Mouse (Mus musculus) liver, embryonic 14.5 days (tissue): ENCODE results near the gene Tgfbr3l. TPM values are rescaled to one million over a fixed set of nuclear protein-coding genes. Genes with fewer than 3 reads are reported as not detected.
"Not testable (repeated sequence)": the region's sequence is repeated elsewhere in the genome, so short reads cannot be mapped to it uniquely, and the experiment has no call there.

ENCODE experiments used
- ATAC-seq: fragments of 200-750 bp; cut with Nextera tagmentation; 2 replicates; pipeline ENCODE4 v1.8.0; 2017; ENCODE audit warnings: moderate number of reproducible peaks, mild to moderate bottlenecking, moderate library complexity; ENCODE audit not compliant: insufficient read depth
- DNase-seq, 3 experiments: peaks; one replicate each; pipeline ENCODE4 v3.0.0-alpha.2; 2012 to 2013; ENCODE audit warnings: low read depth in 3 of 3, low spot score in 3 of 3
- H3K27ac ChIP-seq: fragments of 300-500 bp; sonication (generic); 2 replicates; pipeline ENCODE4 v1.5.1; 2014; ENCODE audit warnings: moderate library complexity, mild to moderate bottlenecking, control low read depth, inconsistent platforms
- H3K27me3 ChIP-seq: fragments of 300-500 bp; sonication (generic); 2 replicates; pipeline ENCODE4 v1.6.1; 2014; ENCODE audit warnings: mild to moderate bottlenecking, low read length, moderate library complexity; ENCODE audit not compliant: control insufficient read depth, insufficient read depth
- H3K36me3 ChIP-seq: fragments of 300-500 bp; sonication (generic); replicated peaks from 2 replicates; pipeline ENCODE4 v1.6.1; 2014; ENCODE audit warnings: low read depth; ENCODE audit not compliant: control insufficient read depth, insufficient read depth
- H3K4me1 ChIP-seq, 2 experiments: fragments of 200-500 bp in 1 of 2; fragments of 300-500 bp in 1 of 2; sonication (generic) in 1 of 2; replicated peaks; 2 replicates each; pipeline ENCODE4 v1.6.1; 2012 to 2014; ENCODE audit warnings: antibody characterized with exemption in 1 of 2, inconsistent platforms in 1 of 2, low read length in 1 of 2; ENCODE audit not compliant: control insufficient read depth in 2 of 2, insufficient read depth in 2 of 2
- H3K4me2 ChIP-seq: fragments of 300-500 bp; sonication (generic); 2 replicates; pipeline ENCODE4 v1.6.1; 2014; ENCODE audit warnings: low read depth, mild to moderate bottlenecking, control low read depth, moderate library complexity
- H3K4me3 ChIP-seq, 2 experiments: fragments of 200-500 bp in 1 of 2; fragments of 300-500 bp in 1 of 2; sonication (generic) in 1 of 2; 2 replicates each; pipeline ENCODE4 v1.5.1; 2012 to 2014; ENCODE audit warnings: low read depth in 2 of 2, low read length in 2 of 2, mild to moderate bottlenecking in 2 of 2, control low read depth in 1 of 2, inconsistent platforms in 1 of 2, moderate library complexity in 1 of 2; ENCODE audit not compliant: insufficient read depth in 1 of 2
- H3K9ac ChIP-seq: fragments of 300-500 bp; sonication (generic); replicated peaks from 2 replicates; pipeline ENCODE4 v1.6.1; 2014; ENCODE audit warnings: mild to moderate bottlenecking, control low read depth, moderate library complexity
- H3K9me3 ChIP-seq: fragments of 300-500 bp; sonication (generic); 2 replicates; pipeline ENCODE4 v1.6.1; 2016; ENCODE audit warnings: low read length, mixed read lengths; ENCODE audit not compliant: control insufficient read depth
- CTCF ChIP-seq: IDR thresholded peaks from 2 replicates; pipeline ENCODE4 v1.5.1; 2016; ENCODE audit warnings: antibody characterized with exemption, low read depth, control low read depth
- EP300 ChIP-seq: IDR thresholded peaks from 2 replicates; pipeline ENCODE4 v1.6.1; 2016; ENCODE audit warnings: antibody characterized with exemption, low read depth
- WGBS: fragments of 180-500 bp; shearing (Covaris S2); extraction: QIAGEN DNeasy Blood & Tissue Kit; methylation state at CpG from one replicate; pipeline ENCODE4 v1.1.7; 2014; ENCODE audit not compliant: insufficient replicate concordance; 5-methylcytosine and 5-hydroxymethylcytosine counted together
- polyA plus RNA-seq, 2 experiments: library from polyadenylated mRNA; depleted of rRNA in 1 of 2; stranded (reverse) in 1 of 2; unstranded in 1 of 2; fragments of >200 nt; fragmentation: Nextera tagmentation in 1 of 2; extraction: Ambion mirVana in 1 of 2; gene quantifications; 2 replicates each; pipeline versions ENCODE4 v1.2.1 to v1.2.3; 2012 to 2014

The Tgfbr3l gene
- polyA plus RNA-seq, 2 experiments, result 0.30 to 5.2 TPM

DNA sequence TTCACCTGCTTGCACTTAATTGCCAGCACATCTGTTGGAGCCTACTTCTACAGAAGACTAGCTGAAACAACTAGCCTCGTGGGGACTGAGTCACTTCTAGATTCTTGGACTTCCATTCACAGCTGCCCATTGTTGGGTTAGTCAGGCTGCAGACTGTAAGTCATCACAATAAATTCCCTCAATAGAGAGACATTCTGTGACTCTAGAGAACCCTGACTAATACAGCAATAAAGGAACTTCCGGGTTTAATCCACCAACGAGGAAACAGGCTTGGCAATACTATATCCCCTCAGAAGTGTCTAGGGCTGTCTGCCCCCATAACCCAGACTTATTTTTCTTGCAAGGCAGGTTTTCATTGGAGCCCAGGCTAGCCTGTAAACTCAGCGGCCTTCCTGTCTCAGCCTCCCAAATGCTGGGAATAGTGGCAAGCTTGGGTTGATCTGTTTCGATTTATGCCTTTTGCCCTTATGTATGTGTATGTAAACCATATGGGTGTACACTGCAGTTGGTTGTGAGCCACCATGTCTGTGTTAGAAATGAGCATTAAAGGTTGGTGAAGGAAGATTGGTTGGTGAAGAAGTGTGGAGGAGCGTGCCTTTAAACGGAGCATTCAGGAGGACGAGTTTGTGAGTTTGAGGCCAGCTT, 4.2 kb downstream of the Tgfbr3l start:
- H3K4me3 ChIP-seq, result peak overlapping the region; percentile 56 to 63
- no peak overlapping the region for H3K27ac ChIP-seq
- no peak for ATAC-seq

DNA sequence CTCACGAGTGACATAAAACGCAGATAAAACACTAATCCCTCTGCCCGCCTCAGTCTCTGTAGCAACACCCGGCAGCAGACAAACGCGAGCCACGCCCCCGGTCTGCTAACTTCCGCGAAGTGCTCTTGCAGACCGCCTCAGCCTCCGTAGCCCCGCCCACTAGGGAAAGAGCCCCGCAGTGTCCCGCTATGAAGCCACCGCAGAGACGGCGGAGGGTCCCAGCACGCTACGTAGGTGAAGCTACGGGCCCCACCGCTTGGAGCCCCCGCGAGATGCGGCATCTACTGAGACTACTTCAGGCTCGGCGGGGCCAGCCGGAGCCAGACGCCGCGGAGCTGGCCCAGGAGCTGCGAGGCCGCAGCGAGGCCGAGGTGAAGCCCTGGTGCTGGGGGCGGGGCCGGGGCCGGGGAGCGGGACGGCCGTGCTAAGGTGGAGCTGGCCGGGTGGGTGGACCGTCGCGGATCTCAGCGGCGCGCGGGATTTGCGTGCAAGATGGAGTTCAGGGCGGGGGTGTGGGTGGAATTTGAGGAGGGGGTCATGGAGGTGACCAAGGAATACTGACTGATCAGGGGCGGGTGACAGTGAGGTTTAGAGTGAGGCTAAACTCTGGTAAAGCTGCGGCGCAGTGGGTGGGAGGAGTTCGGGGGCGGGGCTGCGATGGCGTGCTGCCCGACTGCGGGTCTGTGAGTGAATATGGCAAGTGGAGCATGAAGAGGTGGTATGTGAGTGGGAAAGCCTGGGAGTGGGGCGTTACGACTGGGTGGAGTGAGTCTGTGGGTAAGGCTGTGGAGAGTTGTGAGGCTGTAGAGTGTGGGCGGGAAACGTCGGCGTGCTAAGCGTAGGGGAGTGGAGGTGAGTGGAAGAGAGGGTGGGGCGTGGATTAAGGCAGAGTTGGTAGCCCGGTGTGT, 5.2 kb downstream of the Tgfbr3l start, which contains the start of gene Snapc2:
Snapc2 (plus strand) TSS at position 147 of the 908 bp plus-strand sequence.
- under 1% methylated on average over 69 of the region's 69 CpGs for WGBS
- no peaks in the 10 kb centered on the region for H3K9me3 ChIP-seq
- ATAC-seq, result peak; percentile 94
- H3K9ac ChIP-seq, result peak within 1 kb of the TSS; percentile 60
- peaks cover 8% of the 10 kb centered on the region for H3K36me3 ChIP-seq
- DNase-seq, result peak; percentile 87 to 94 (median 94)
- peak within 1 kb of the TSS; percentile 63 to 85 for H3K4me3 ChIP-seq
- no peaks in the 10 kb centered on the region for H3K27me3 ChIP-seq
- H3K4me2 ChIP-seq, result peak within 1 kb of the TSS; percentile 65
- peaks cover 5% of the 10 kb centered on the region in 2 experiments for H3K4me1 ChIP-seq
- no peak for TF ChIP-seq EP300
- no peak for TF ChIP-seq CTCF
- H3K27ac ChIP-seq, result peak within 1 kb of the TSS; percentile 2; the same call in 1 of the 2 replicates

More for the DNA sequence above, 4.2 kb downstream of the Tgfbr3l start:
- H3K9ac ChIP-seq, result peak overlapping the region; percentile 48
- TF ChIP-seq CTCF (no peak), EP300 (no peak)
- H3K9me3 ChIP-seq, result no peaks in the 10 kb centered on the region
- H3K27me3 ChIP-seq, result no peaks in the 10 kb centered on the region
- WGBS, result 32% methylated on average over 8 of the region's 8 CpGs
- H3K36me3 ChIP-seq, result peaks cover 8% of the 10 kb centered on the region
- DNase-seq, result no peak
- peak overlapping the region; percentile 65 for H3K4me2 ChIP-seq
- peaks cover 5% of the 10 kb centered on the region in 2 experiments for H3K4me1 ChIP-seq

DNA sequence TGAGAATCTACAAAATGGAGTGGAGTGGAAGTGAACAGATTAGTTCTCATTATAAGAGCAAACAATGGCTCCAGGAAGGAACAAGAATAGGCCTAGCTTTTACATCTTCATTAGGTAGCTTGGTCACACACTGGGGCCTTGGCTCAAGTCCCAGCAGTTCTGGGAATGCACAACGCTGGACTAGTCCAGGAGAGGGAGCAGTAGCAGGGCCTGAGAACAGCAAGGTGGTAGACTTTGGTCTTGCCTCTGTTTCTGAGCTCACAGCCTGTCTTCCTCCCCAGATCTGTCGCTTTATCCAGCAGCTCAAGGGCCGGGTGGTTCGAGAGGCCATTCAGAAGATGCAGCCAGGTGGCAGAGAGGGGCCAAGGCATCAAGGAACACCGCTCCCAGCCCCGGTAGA, 6.0 kb downstream of the Tgfbr3l start:
- Histone ChIP-seq H3K27me3 (no peaks in the 10 kb centered on the region), H3K27ac (no peak overlapping the region), H3K4me1 (peaks cover 5% of the 10 kb centered on the region in 2 experiments), H3K4me2 (peak overlapping the region; percentile 65), H3K4me3 (peak overlapping the region in 1 of 2 experiments; percentile 63; a peak in 2 of 4 replicates), H3K9ac (no peak overlapping the region; the same call in 1 of the 2 replicates), H3K36me3 (peaks cover 8% of the 10 kb centered on the region), H3K9me3 (no peaks in the 10 kb centered on the region)
- peak; percentile 48; the same call in 1 of the 2 replicates for TF ChIP-seq CTCF
- TF ChIP-seq EP300, result no peak
- DNase-seq (no peak), ATAC-seq (no peak)
- 76% methylated on average over 6 of the region's 6 CpGs for WGBS

DNA sequence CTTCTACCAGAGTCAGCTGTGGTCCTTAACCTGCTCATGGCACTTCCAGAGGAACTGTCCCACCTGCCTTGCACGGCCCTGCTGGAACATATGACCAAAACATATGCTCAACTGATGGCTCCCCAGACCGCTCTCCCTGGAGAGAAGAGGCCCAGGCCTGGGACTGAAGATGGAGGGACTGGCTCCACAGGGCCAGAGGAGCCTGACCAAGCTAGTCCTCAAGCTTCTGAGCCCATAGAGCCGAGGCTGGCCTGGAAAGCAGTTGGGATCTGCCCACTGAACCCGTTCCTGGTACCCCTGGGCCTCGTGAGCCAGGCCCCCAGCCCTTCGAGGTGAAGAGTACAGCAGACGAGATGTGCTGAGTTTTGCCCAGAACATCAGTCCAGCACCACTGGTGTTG, 7.5 kb downstream of the Tgfbr3l start:
- not testable (repeated sequence) for H3K4me3 ChIP-seq, H3K4me2 ChIP-seq, H3K4me1 ChIP-seq, H3K27ac ChIP-seq, H3K9ac ChIP-seq, H3K9me3 ChIP-seq, H3K27me3 ChIP-seq, DNase-seq, ATAC-seq
- H3K36me3 ChIP-seq, result peaks cover 15% of the 10 kb centered on the region
- 69% methylated on average over 7 of the region's 7 CpGs for WGBS

GRCm38 (mm10) chr8:4256911-4257310, 8.9 kb downstream of the Tgfbr3l start:
- 70% methylated on average over 4 of the region's 4 CpGs for WGBS
- peaks cover 8 to 9% of the 10 kb centered on the region in 2 experiments for H3K4me1 ChIP-seq
- no peak overlapping the region for H3K4me2 ChIP-seq
- no peak for ATAC-seq
- peaks cover 22% of the 10 kb centered on the region for H3K36me3 ChIP-seq
- no peak overlapping the region for H3K9ac ChIP-seq
- H3K4me3 ChIP-seq, result no peak overlapping the region
- TF ChIP-seq EP300, result no peak
- TF ChIP-seq CTCF, result no peak
- H3K27ac ChIP-seq, result no peak overlapping the region
- no peak for DNase-seq
- no peaks in the 10 kb centered on the region for H3K27me3 ChIP-seq
- no peaks in the 10 kb centered on the region for H3K9me3 ChIP-seq
